Mouse (Mus musculus) E14TG2a.4 (cell line): ENCODE measurements at regions not wholly inside any gene's neighbourhood (a gene's known extent, or its start where the extent isn't known, plus 50 kb on each side); places are given as distances from the start of the nearest gene placed in this dataset.

Source experiments
- CTCF ChIP-seq: conservative IDR thresholded peaks from 2 replicates; pipeline ENCODE4 v1.5.1; 2014; ENCODE audit warnings: low read length
- POU5F1 ChIP-seq: IDR thresholded peaks from 2 replicates; pipeline ENCODE4 v1.6.1; 2014; ENCODE audit warnings: low read length, borderline replicate concordance

DNA sequence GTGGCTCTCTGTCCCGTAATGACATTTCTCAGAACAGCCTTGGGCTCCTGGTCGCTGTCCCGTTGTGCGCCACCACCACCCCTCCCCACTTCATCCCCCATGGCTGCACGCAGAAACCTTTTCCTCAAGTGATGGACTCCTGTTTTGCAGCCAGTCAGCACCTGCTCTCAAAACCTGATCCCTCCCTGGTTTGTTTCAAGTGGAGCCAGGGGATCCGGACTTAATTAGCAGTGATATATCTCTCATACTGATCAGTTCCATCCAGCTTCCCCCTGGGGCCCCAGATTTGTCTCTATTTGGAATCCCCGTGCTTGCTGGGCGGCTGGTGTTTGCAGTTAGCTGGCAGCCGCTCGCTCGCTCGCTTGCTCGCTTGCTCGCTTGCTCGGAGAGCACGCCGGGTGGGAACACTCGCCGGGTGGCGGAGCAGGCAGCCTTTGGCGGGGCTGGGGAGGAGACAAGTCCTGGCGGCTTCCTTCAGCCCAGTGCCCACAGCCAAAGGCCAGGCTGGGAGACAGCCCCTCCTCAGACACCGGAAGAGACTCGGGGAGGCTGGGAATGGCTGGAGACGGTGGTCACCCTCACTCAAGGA is 164.3 kb upstream of the Lef1 start:
- no peak for TF ChIP-seq CTCF
- no peak for TF ChIP-seq POU5F1
